Mouse (Mus musculus) midbrain, postnatal 0 days (tissue): ENCODE data around the gene 5730409E04Rik. TPM values are rescaled to one million over a fixed set of nuclear protein-coding genes. Genes with fewer than 3 reads are reported as not detected.

Source experiments
- ATAC-seq: fragments of 200-750 bp; cut with Nextera tagmentation; 2 replicates; pipeline ENCODE4 v1.8.0; 2017; ENCODE audit warnings: moderate number of reproducible peaks, mild to moderate bottlenecking, moderate TSS enrichment, moderate library complexity; ENCODE audit not compliant: low FRiP score
- DNase-seq: peaks from one replicate; pipeline ENCODE4 v3.0.0-alpha.2; 2015; ENCODE audit warnings: low spot score
- H3K27ac ChIP-seq: fragments of 300-500 bp; sonication (generic); 2 replicates; pipeline ENCODE4 v1.5.1; 2014; ENCODE audit warnings: low read depth, mild to moderate bottlenecking, low read length, mixed read lengths
- H3K27me3 ChIP-seq: fragments of 300-500 bp; sonication (generic); 2 replicates; pipeline ENCODE4 v1.6.1; 2014; ENCODE audit warnings: low read length, control low read depth, mixed read lengths; ENCODE audit not compliant: insufficient read depth
- H3K36me3 ChIP-seq: fragments of 300-500 bp; sonication (generic); 2 replicates; pipeline ENCODE4 v1.6.1; 2014; ENCODE audit warnings: low read length, control low read depth, mixed read lengths; ENCODE audit not compliant: insufficient read depth
- H3K4me1 ChIP-seq: fragments of 300-500 bp; sonication (generic); 2 replicates; pipeline ENCODE4 v1.6.1; 2014; ENCODE audit warnings: mild to moderate bottlenecking, control low read depth, antibody characterized with exemption, low read length, mixed read lengths; ENCODE audit not compliant: insufficient read depth
- H3K4me2 ChIP-seq: fragments of 300-500 bp; sonication (generic); 2 replicates; pipeline ENCODE4 v1.6.1; 2014; ENCODE audit warnings: low read depth, mild to moderate bottlenecking, low read length, mixed read lengths; ENCODE audit not compliant: poor library complexity, severe bottlenecking
- H3K4me3 ChIP-seq: fragments of 300-500 bp; sonication (generic); 2 replicates; pipeline ENCODE4 v1.5.1; 2014; ENCODE audit warnings: low read depth, mild to moderate bottlenecking, low read length, moderate library complexity
- H3K9ac ChIP-seq: fragments of 300-500 bp; sonication (generic); replicated peaks from 2 replicates; pipeline ENCODE4 v1.6.1; 2014; ENCODE audit warnings: mild to moderate bottlenecking, low read length, moderate library complexity, mixed read lengths; ENCODE audit not compliant: poor library complexity, severe bottlenecking
- H3K9me3 ChIP-seq: fragments of 300-500 bp; sonication (generic); 2 replicates; pipeline ENCODE4 v1.6.1; 2016; ENCODE audit warnings: low read length, control low read depth
- CTCF ChIP-seq: IDR thresholded peaks from 2 replicates; pipeline ENCODE4 v1.5.1; 2016; ENCODE audit warnings: antibody characterized with exemption, mild to moderate bottlenecking
- WGBS: fragments of 180-500 bp; shearing (Covaris S2); extraction: QIAGEN DNeasy Blood & Tissue Kit; methylation state at CpG from one replicate; pipeline ENCODE4 v1.1.7; 2014; 5-methylcytosine and 5-hydroxymethylcytosine counted together
- microRNA-seq: library from miRNA; unstranded; fragments of <30 nt; microRNA quantifications from one replicate; pipeline ENCODE4, GENCODE M21; 2016; ENCODE audit warnings: borderline number of aligned reads
- polyA plus RNA-seq: library from polyadenylated mRNA; unstranded; fragments of >200 nt; fragmentation: Nextera tagmentation; extraction: Ambion mirVana; gene quantifications from 2 replicates; pipeline ENCODE4 v1.2.1, GENCODE M21; 2015
- total RNA-seq: library from RNA; depleted of rRNA; stranded (reverse); fragments of >200 nt; gene quantifications from 2 replicates; pipeline ENCODE4 v1.2.3, GENCODE M21; 2014; rRNA removed

Gene 5730409E04Rik
- total and polyA plus RNA-seq, 2 experiments from 2014 or later: 29.2 to 59.4 TPM

DNA sequence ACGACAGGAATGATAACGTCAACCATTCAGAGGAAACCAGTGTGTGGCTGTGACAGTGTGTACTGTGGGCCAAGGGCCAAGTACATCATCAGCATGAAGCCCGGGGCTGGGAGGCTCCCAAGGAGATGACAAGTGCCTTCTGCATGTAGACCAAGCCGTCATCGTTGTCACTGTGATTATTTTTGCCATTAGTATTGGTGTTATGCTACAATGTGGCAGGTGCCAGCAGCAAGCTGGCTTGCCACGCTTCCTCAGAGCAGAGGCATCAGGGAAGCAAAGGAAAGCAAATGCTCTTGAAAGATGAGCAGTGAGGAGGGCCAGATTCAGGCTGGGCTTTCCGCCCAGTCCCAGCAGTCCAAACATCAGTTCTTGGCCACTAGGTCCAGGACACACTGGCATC is 51.6 kb downstream of the 5730409E04Rik start:
- no peak for TF ChIP-seq CTCF
- DNase-seq: peak; percentile 82
- Histone ChIP-seq H3K9me3 (no peaks in the 10 kb centered on the region), H3K36me3 (no peaks in the 10 kb centered on the region), H3K4me2 (no peak overlapping the region), H3K27me3 (no peaks in the 10 kb centered on the region), H3K4me3 (no peak overlapping the region), H3K27ac (no peak overlapping the region), H3K9ac (no peak overlapping the region), H3K4me1 (no peaks in the 10 kb centered on the region)
- WGBS: 67% methylated on average over 7 of the region's 7 CpGs
- no peak for ATAC-seq

Small RNAs within 50 kb of the gene (microRNA-seq; reads per million reads assigned to microRNA genes)
- not detected for gene Mir7119

Other genes starting within 250 kb of the 5730409E04Rik start
- 9.8 and 10.6 TPM in 2 replicates for gene Ago3, start 180.3 kb upstream of the 5730409E04Rik start, total RNA-seq
- 9.4 and 11.8 TPM in 2 replicates for gene Ago3, start 180.3 kb upstream of the 5730409E04Rik start, polyA plus RNA-seq
- 36.3 and 49.8 TPM in 2 replicates for gene Ago1, start 141.2 kb upstream of the 5730409E04Rik start, total RNA-seq
- 5.0 and 6.4 TPM in 2 replicates for gene Ago1, start 141.2 kb upstream of the 5730409E04Rik start, polyA plus RNA-seq
- 10.0 and 12.6 TPM in 2 replicates for gene Ago4, start 76.3 kb upstream of the 5730409E04Rik start, total RNA-seq
- gene Ago4, start 76.3 kb upstream of the 5730409E04Rik start, polyA plus RNA-seq: 3.3 and 3.6 TPM in 2 replicates
- gene Clspn, start 52.9 kb upstream of the 5730409E04Rik start, total RNA-seq: 1.2 and 1.4 TPM in 2 replicates
- gene Clspn, start 52.9 kb upstream of the 5730409E04Rik start, polyA plus RNA-seq: 1.2 and 1.5 TPM in 2 replicates
- gene Psmb2, start 67.8 kb downstream of the 5730409E04Rik start, total RNA-seq: 196 and 209 TPM in 2 replicates
- gene Psmb2, start 67.8 kb downstream of the 5730409E04Rik start, polyA plus RNA-seq: 433 and 436 TPM in 2 replicates
- gene Tfap2e, start 126.4 kb downstream of the 5730409E04Rik start, total RNA-seq: 0.14 TPM in 1 of 2 replicates, not detected in the other
- gene Tfap2e, start 126.4 kb downstream of the 5730409E04Rik start, polyA plus RNA-seq: 0.15 and 0.31 TPM in 2 replicates
- 322 and 393 TPM in 2 replicates for gene Ncdn, start 143.6 kb downstream of the 5730409E04Rik start, total RNA-seq
- 186 and 194 TPM in 2 replicates for gene Ncdn, start 143.6 kb downstream of the 5730409E04Rik start, polyA plus RNA-seq
- 35.5 and 38.0 TPM in 2 replicates for gene AU040320, start 143.7 kb downstream of the 5730409E04Rik start, total RNA-seq
- gene AU040320, start 143.7 kb downstream of the 5730409E04Rik start, polyA plus RNA-seq: 37.2 and 40.1 TPM in 2 replicates